Mouse (Mus musculus) embryonic facial prominence, embryonic 12.5 days (tissue): ENCODE data around the gene Hsd17b13. TPM values are rescaled to one million over a fixed set of nuclear protein-coding genes. Genes with fewer than 3 reads are reported as not detected.

Experiments
- ATAC-seq: fragments of 200-750 bp; cut with Nextera tagmentation; 2 replicates; pipeline ENCODE4 v1.8.0; 2017; ENCODE audit not compliant: insufficient number of reproducible peaks, insufficient read depth, low FRiP score, low TSS enrichment
- H3K27ac ChIP-seq: fragments of 300-500 bp; sonication (generic); 2 replicates; pipeline ENCODE4 v1.5.1; 2016; ENCODE audit warnings: mild to moderate bottlenecking
- H3K27me3 ChIP-seq: fragments of 300-500 bp; sonication (generic); 2 replicates; pipeline ENCODE4 v1.6.1; 2016; ENCODE audit warnings: mild to moderate bottlenecking, moderate library complexity
- H3K36me3 ChIP-seq: fragments of 300-500 bp; sonication (generic); 2 replicates; pipeline ENCODE4 v1.6.1; 2016; ENCODE audit warnings: mild to moderate bottlenecking
- H3K4me1 ChIP-seq: fragments of 300-500 bp; sonication (generic); 2 replicates; pipeline ENCODE4 v1.6.1; 2016
- H3K4me2 ChIP-seq: fragments of 300-500 bp; sonication (generic); replicated peaks from 2 replicates; pipeline ENCODE4 v1.6.1; 2016; ENCODE audit warnings: mild to moderate bottlenecking, moderate library complexity
- H3K4me3 ChIP-seq: fragments of 300-500 bp; sonication (generic); 2 replicates; pipeline ENCODE4 v1.5.1; 2016; ENCODE audit warnings: mild to moderate bottlenecking
- H3K9ac ChIP-seq: fragments of 300-500 bp; sonication (generic); 2 replicates; pipeline ENCODE4 v1.6.1; 2016; ENCODE audit warnings: mild to moderate bottlenecking, moderate library complexity
- H3K9me3 ChIP-seq: fragments of 300-500 bp; sonication (generic); 2 replicates; pipeline ENCODE4 v1.6.1; 2016; ENCODE audit warnings: mild to moderate bottlenecking, moderate library complexity
- WGBS: fragments of 180-500 bp; shearing (Covaris S2); methylation state at CpG from one replicate; pipeline ENCODE4 v1.1.7; 2016; 5-methylcytosine and 5-hydroxymethylcytosine counted together
- polyA plus RNA-seq: library from polyadenylated mRNA; unstranded; fragments of >200 nt; fragmentation: Nextera tagmentation; extraction: Ambion mirVana; gene quantifications from 2 replicates; pipeline ENCODE4 v1.2.1, GENCODE M21; 2016

Gene Hsd17b13
- polyA plus RNA-seq, 1 experiment from 2014 or later: not detected

GRCm38 (mm10) chr5:103906173-103906572, 71.0 kb downstream of the Hsd17b13 start:
- Histone ChIP-seq H3K9me3 (no peaks in the 10 kb centered on the region), H3K4me3 (no peak overlapping the region), H3K4me1 (no peaks in the 10 kb centered on the region; the same call in 1 of the 2 replicates), H3K27me3 (no peaks in the 10 kb centered on the region), H3K9ac (no peak overlapping the region), H3K27ac (no peak overlapping the region), H3K4me2 (no peak overlapping the region), H3K36me3 (no peaks in the 10 kb centered on the region)
- no peak for ATAC-seq
- 88% methylated on average over 6 of the region's 6 CpGs for WGBS

Other genes starting within 250 kb of the Hsd17b13 start
- 14.6 and 15.2 TPM in 2 replicates for gene Klhl8, start 66.2 kb downstream of the Hsd17b13 start, polyA plus RNA-seq
- 2.2 and 3.7 TPM in 2 replicates for gene Hsd17b11, start 44.5 kb upstream of the Hsd17b13 start, polyA plus RNA-seq
- 69.0 and 76.0 TPM in 2 replicates for gene Nudt9, start 68.9 kb upstream of the Hsd17b13 start, polyA plus RNA-seq
- not detected in 2 replicates for gene Gm17660, start 100.2 kb upstream of the Hsd17b13 start, polyA plus RNA-seq
- 50.1 and 50.9 TPM in 2 replicates for gene Sparcl1, start 136.3 kb upstream of the Hsd17b13 start, polyA plus RNA-seq
- gene Dspp, start 193.3 kb upstream of the Hsd17b13 start, polyA plus RNA-seq: not detected in 2 replicates
- 0.33 and 0.43 TPM in 2 replicates for gene Dmp1, start 225.2 kb upstream of the Hsd17b13 start, polyA plus RNA-seq